Mouse (Mus musculus) Patski (cell line): ENCODE data around the gene Dnajc2. TPM values are rescaled to one million over a fixed set of nuclear protein-coding genes. Genes with fewer than 3 reads are reported as not detected.
A peak's percentile ranks its signal among the peaks of the same experiment; 100 is the strongest.

Experiments used
- ATAC-seq: fragments of 100-300 bp; one replicate; pipeline ENCODE4 v1.8.0; 2021
- CTCF ChIA-PET: fragments of 350-600 bp; sonication (Branson Sonifier 250); formaldehyde crosslinking; loops from one replicate; lab custom pipeline; 2022; ENCODE audit warnings: inconsistent platforms; lab: Charles Lee
- POLR2A ChIA-PET: fragments of 350-600 bp; sonication (Branson Sonifier 250); formaldehyde crosslinking; loops from one replicate; lab custom pipeline; 2022; ENCODE audit warnings: antibody characterized with exemption, inconsistent platforms; lab: Charles Lee
- DNase-seq: peaks from one replicate; pipeline ENCODE4 v3.0.0-alpha.2; 2011; ENCODE audit warnings: low read depth, low spot score
- H3K27me3 ChIP-seq: fragments of 371-371 bp; one replicate; pipeline ENCODE4 v1.5.1; 2021
- CTCF ChIP-seq: fragments of 100-300 bp; IDR thresholded peaks from one replicate; pipeline ENCODE4 v1.5.1; 2021
- in situ Hi-C: fragments of 300-500 bp; cut with MboI; formaldehyde crosslinking; loops from 3 replicates; pipeline ENCODE4 v1.11.1; 2018; ENCODE audit warnings: low pct_unique_long_range_greater_than_20kb, mixed read lengths
- polyA plus RNA-seq: library from polyadenylated mRNA; unstranded; gene quantifications from one replicate; pipeline ENCODE4 v1.2.3, GENCODE M21; 2021

Dnajc2 gene
- polyA plus RNA-seq, 1 experiment from 2014 or later, result 67.5 TPM

DNA sequence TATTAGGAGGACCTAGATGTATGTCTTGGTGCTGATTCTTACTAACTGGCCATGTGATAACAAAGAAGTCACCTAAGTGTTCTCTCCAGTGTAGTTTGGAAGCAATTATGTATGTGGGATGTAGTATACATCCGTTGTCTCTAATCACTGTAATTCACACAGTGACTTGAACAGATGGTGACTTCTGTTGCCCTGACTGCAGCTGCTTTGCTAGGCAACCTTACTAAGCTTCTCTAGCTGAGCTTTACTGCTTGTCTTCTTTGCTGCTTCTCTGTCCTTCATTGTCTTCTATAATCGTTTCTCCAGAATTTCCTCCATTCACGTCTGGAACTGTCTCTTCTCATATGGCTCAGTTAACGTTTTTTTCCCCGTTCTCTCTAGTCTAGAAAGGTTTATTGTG lies 4.0 kb upstream of the Dnajc2 start:
- in situ Hi-C loops, result no loop called here
- ChIA-PET CTCF (interaction anchor here (1.1 to 1.4 kb wide), 2 partner anchors 11 to 18 kb away, joined by 3 read pairs; no protein-coding TSS in a partner anchor), POLR2A (no interaction called here)
- DNase-seq (no peak), ATAC-seq (no peak)
- no peaks in the 10 kb centered on the region for H3K27me3 ChIP-seq
- TF ChIP-seq CTCF, result no peak

- CTCF ChIA-PET, result no interaction called here
- DNase-seq, result no peak
- POLR2A ChIA-PET, result no interaction called here
- TF ChIP-seq CTCF, result no peak
- no peaks in the 10 kb centered on the region for H3K27me3 ChIP-seq
- ATAC-seq, result no peak
- in situ Hi-C loops, result no loop called here
Observed at GRCm38 (mm10) chr5:21787186-21788105, 2.4 kb upstream of the Dnajc2 start.

DNA sequence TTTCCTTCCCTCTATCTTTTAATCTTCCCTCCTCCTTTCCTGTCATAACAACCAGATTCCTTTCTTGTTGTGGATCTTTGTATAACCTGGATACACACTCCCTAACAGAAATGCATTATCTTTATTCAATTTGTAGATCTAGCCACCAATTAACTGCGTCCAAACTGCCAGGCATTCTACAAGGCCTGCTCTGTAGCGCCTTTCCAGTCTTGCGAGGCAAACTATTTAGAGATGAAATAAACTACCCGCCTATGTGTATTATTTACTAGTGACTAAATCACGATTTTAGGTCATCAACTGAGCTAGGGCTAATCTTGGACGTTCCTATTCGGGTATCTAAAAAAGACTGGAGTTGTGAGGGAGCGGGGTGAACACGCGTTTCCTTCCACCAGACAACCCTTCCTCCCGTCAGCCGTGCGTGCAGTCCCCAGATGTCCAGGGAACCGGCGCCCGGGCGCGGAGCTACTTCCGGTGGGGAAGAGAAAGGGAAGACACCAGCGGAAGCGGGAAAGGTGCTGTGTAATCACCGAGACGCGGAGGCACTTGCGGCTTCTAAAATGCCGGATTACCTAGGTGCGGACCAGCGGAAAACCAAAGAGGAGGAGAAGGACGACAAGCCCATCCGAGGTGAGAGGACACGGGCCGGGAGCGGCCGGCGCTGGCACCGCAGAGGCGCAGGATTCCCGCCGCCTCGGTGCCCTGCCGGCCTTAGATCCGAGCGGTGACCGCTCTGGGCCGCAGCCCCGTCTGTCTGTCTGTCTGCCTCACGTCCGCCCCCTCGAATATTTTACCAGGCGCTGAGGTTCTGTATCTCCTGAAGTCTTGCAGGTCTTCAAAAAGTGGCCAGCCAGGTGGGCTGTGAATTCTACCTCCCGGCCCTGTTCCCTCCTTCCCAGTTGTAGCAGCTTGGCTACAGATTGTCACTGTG lies 1.5 kb upstream of the Dnajc2 start:
- POLR2A ChIA-PET, result no interaction called here
- CTCF ChIA-PET, result interaction anchor here (1.1 kb wide), 1 partner anchor 13 kb away, joined by 3 read pairs; no protein-coding TSS in a partner anchor
- in situ Hi-C loops, result no loop called here
- ATAC-seq (peak; percentile 88), DNase-seq (peak; percentile 73)
- TF ChIP-seq CTCF, result no peak
- H3K27me3 ChIP-seq, result no peaks in the 10 kb centered on the region

- in situ Hi-C loops, result no loop called here
- no peak for TF ChIP-seq CTCF
- ChIA-PET CTCF (interaction anchor here (1.1 kb wide), 1 partner anchor 12 kb away, joined by 3 read pairs; no protein-coding TSS in a partner anchor), POLR2A (interaction anchor here (0.7 to 1.2 kb wide), 3 partner anchors 19 to 84 kb away, joined by 3 read pairs; partner anchors contain the start of gene Napepld)
- no peak for DNase-seq
- H3K27me3 ChIP-seq, result no peaks in the 10 kb centered on the region
- ATAC-seq, result no peak
Observed at GRCm38 (mm10) chr5:21785776-21786175, 725 bp upstream of the Dnajc2 start.

DNA sequence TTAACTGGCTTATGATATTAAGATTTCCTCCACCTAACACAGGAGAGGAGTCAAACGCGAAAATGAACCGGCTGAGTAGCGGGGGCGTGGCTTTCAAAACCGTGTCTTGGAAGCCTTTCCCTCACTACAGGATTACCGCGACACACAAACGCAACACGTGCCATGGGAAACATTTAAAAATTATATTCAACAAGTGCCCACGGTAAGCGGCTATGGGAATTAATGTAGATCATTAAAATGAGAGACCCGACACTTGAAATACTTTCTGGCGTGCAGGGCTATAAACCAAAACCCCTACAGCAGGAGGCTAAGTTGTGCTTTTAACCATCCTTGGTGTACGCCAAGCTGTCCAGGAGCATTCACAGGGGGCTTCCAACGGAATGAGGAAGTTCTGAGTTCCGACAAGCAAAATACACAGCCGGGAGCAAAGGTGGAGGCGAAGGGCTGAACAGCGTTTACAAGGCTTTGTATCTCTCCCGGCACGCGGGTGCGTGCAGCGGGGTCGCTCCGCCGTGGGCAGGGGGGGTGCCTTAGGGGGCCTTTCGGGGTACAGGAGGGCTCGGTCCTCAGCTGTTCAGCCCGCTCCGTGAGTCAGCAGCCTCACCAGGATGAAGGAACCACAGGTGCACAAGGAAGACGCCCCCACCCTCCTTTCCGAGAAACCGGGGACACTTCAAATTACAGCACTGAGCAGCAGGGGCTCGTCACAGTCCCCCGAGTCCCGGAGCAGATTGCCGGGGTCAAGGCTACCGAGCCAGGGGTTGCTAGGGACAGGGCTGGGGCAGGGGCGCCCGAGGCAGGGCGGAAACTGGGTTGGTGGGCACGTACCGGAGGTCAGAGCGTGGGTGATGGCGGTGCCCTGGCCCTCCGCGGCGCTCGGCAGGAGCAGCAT lies 644 bp downstream of the Dnajc2 start:
- H3K27me3 ChIP-seq, result no peaks in the 10 kb centered on the region
- TF ChIP-seq CTCF, result no peak
- DNase-seq (no peak), ATAC-seq (peak; percentile 10)
- in situ Hi-C loops, result no loop called here
- POLR2A ChIA-PET, result interaction anchor here (1.2 kb wide), 1 partner anchor 83 kb away, joined by 3 read pairs; the partner anchor contains the start of gene Napepld
- CTCF ChIA-PET, result interaction anchor here (1.3 to 1.7 kb wide), 2 partner anchors 11 to 40 kb away, joined by 3 to 4 read pairs; no protein-coding TSS in a partner anchor

DNA sequence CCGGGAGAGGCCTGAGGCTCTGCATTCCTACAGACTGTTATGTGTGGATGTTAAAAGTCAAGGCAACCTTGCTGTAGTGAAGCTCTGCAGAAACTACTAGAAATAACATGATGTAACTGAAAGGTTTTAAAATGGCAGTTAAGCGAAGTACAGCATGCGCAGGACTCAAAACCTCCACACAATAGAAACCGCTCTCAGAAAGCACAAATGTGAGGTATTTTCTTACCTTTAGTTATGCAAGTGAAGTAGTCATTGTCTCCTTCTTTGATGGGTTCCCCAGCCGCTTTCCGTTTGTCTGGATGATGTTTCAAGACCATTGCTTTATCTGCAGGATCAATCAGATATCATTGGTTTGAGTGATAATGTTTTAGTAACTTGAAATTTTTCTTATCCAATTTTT lies 8.6 kb downstream of the Dnajc2 start:
- no peak for DNase-seq
- POLR2A ChIA-PET, result no interaction called here
- in situ Hi-C loops, result no loop called here

GRCm38 (mm10) chr5:21769841-21770240 lies 15.2 kb downstream of the Dnajc2 start:
- CTCF ChIA-PET, result no interaction called here
- POLR2A ChIA-PET, result no interaction called here
- ATAC-seq (no peak), DNase-seq (no peak)
- no peak for TF ChIP-seq CTCF
- no peaks in the 10 kb centered on the region for H3K27me3 ChIP-seq
- in situ Hi-C loops, result no loop called here

More for the DNA sequence above, 8.6 kb downstream of the Dnajc2 start:
- TF ChIP-seq CTCF, result no peak
- CTCF ChIA-PET, result no interaction called here
- no peak for ATAC-seq
- no peaks in the 10 kb centered on the region for H3K27me3 ChIP-seq

GRCm38 (mm10) chr5:21768506-21768905 lies 16.5 kb downstream of the Dnajc2 start:
- no peaks in the 10 kb centered on the region for H3K27me3 ChIP-seq
- in situ Hi-C loops, result no loop called here

DNA sequence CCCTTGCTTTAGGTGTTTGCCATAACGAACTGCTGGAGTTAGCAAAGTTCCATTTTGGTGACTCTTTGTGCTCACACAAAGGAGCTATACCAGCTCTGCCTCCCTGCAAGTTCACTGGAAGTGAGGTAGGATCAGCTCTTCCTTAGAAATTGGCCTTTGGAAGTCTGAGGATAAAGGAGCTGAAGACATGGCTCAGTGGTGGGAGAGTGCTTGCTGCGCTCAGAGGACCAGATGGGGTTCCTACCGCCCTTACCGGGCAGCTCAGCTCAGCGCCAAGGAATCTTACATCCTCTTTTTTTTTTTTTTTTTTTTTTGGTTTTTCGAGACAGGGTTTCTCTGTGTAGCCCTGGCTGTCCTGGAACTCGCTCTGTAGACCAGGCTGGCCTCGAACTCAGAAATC lies 39.1 kb downstream of the Dnajc2 start:
- no peak for TF ChIP-seq CTCF
- H3K27me3 ChIP-seq, result no peaks in the 10 kb centered on the region
- DNase-seq (no peak), ATAC-seq (no peak)
- ChIA-PET POLR2A (no interaction called here), CTCF (interaction anchor here (0.8 to 1.9 kb wide), 4 partner anchors 9 to 15 kb away, joined by 3 to 6 read pairs (median 4); partner anchors contain the start of gene Pmpcb)
- in situ Hi-C loops, result no loop called here

More at GRCm38 (mm10) chr5:21768506-21768905, 16.5 kb downstream of the Dnajc2 start:
- no peak for DNase-seq
- CTCF ChIA-PET, result no interaction called here
- no peak for TF ChIP-seq CTCF
- ATAC-seq, result no peak
- POLR2A ChIA-PET, result no interaction called here
